Comparison of ENCODE assay signal across 9 mouse cellular contexts in genomic region chr10:121689591-121690314, GRCm38 (mm10). TPM values are rescaled to one million over a fixed set of nuclear protein-coding genes. Genes with fewer than 3 reads are reported as not detected.
DNase-seq lines count a peak whose midpoint lies in the region; ATAC-seq lines count a peak whose summit lies in the region.
"Had no signal": no experiment of that assay in that cellular context is flagged by ENCODE, and none has a peak within 500 bp of the region (broad histone marks: within the 10 kb centered on the region; RNA-seq: fewer than 3 reads in every experiment).

No protein-coding gene starts in this region.

- H3K27ac ChIP-seq in forebrain, embryonic 14.5 days (ENCODE audit: low read depth, low read length) = no peak overlapping the region
- H3K27ac ChIP-seq in liver, embryonic 13.5 days = no peak overlapping the region
- H3K27ac ChIP-seq in neural tube, embryonic 13.5 days (replicated peaks) = no peak overlapping the region

- H3K4me2 ChIP-seq in forebrain, embryonic 14.5 days (ENCODE audit: low read length) = no peak overlapping the region
- H3K4me2 ChIP-seq in liver, embryonic 13.5 days = no peak overlapping the region
- peak overlapping the region; percentile 4 for H3K4me2 ChIP-seq in neural tube, embryonic 13.5 days

- 19% methylated on average over 15 of the region's 15 CpGs for WGBS in forebrain, embryonic 14.5 days
- WGBS in liver, embryonic 13.5 days (ENCODE audit: insufficient replicate concordance) = 25% methylated on average over 15 of the region's 15 CpGs
- 21% methylated on average over 15 of the region's 15 CpGs for WGBS in neural tube, embryonic 13.5 days

- no peak overlapping the region for H3K4me3 ChIP-seq in forebrain, embryonic 14.5 days (ENCODE audit: low read depth, low read length)
- H3K4me3 ChIP-seq in liver, embryonic 13.5 days (replicated peaks) = no peak overlapping the region
- H3K4me3 ChIP-seq in neural tube, embryonic 13.5 days = no peak overlapping the region
- H3K4me3 ChIP-seq: megakaryocyte, embryonic 14.5 days had no signal

- H3K36me3 ChIP-seq in forebrain, embryonic 14.5 days (ENCODE audit: control insufficient read depth, insufficient read depth, low read length) = no peaks in the 10 kb centered on the region
- H3K36me3 ChIP-seq in liver, embryonic 13.5 days = no peaks in the 10 kb centered on the region
- H3K36me3 ChIP-seq in neural tube, embryonic 13.5 days = no peaks in the 10 kb centered on the region

- ATAC-seq in forebrain, embryonic 14.5 days = peak; percentile 88
- 0 out of 2 replicates have a peak, but pooled peaks have one; percentile 55 for ATAC-seq in liver, embryonic 13.5 days (ENCODE audit: low read depth)
- ATAC-seq in neural tube, embryonic 13.5 days (ENCODE audit: low read depth) = peak; percentile 77

- no peak overlapping the region for H3K9ac ChIP-seq in forebrain, embryonic 14.5 days (ENCODE audit: low read length)
- H3K9ac ChIP-seq in liver, embryonic 13.5 days = no peak overlapping the region
- no peak overlapping the region for H3K9ac ChIP-seq in neural tube, embryonic 13.5 days

- peak; percentile 22 for DNase-seq in MEL-GATA-1-ER (ENCODE audit: extremely low read depth, low read depth)
- DNase-seq in c-Kit-positive CD71-positive TER-119-positive erythroid progenitor cells, embryonic 14.5 days (ENCODE audit: low spot score) = peak; percentile 35
- peak; percentile 82 for DNase-seq in forebrain, embryonic 14.5 days (ENCODE audit: low spot score)
- peak; percentile 29 for DNase-seq in heart, postnatal 25 days (ENCODE audit: low spot score)
- DNase-seq in kidney, postnatal 4 days = peak; percentile 85 to 90
- DNase-seq in liver, embryonic 13.5 days = peak; percentile 18
- peak; percentile 17 for DNase-seq in thymus, postnatal 14 days

- intact Hi-C loops in heart, postnatal 25 days (cut with DNase I) = no loop called here

- H3K4me1 ChIP-seq in forebrain, embryonic 14.5 days (ENCODE audit: control insufficient read depth, insufficient read depth, low read length) = no peaks in the 10 kb centered on the region
- no peaks in the 10 kb centered on the region for H3K4me1 ChIP-seq in liver, embryonic 13.5 days (replicated peaks)
- no peaks in the 10 kb centered on the region for H3K4me1 ChIP-seq in neural tube, embryonic 13.5 days (replicated peaks)

- H3K9me3 ChIP-seq in forebrain, embryonic 14.5 days (replicated peaks; ENCODE audit: control insufficient read depth, low read length) = no peaks in the 10 kb centered on the region
- no peaks in the 10 kb centered on the region for H3K9me3 ChIP-seq in liver, embryonic 13.5 days (replicated peaks)
- H3K9me3 ChIP-seq in neural tube, embryonic 13.5 days = no peaks in the 10 kb centered on the region

- H3K27me3 ChIP-seq in forebrain, embryonic 14.5 days (replicated peaks; ENCODE audit: control insufficient read depth, insufficient read depth, low read length) = no peaks in the 10 kb centered on the region
- no peaks in the 10 kb centered on the region for H3K27me3 ChIP-seq in liver, embryonic 13.5 days
- H3K27me3 ChIP-seq in neural tube, embryonic 13.5 days = no peaks in the 10 kb centered on the region

RNA-seq across cellular contexts. Expression of gene D930020B18Rik, which starts 48.4 kb away (rescaled TPM):
- polyA plus RNA-seq in forebrain, embryonic 14.5 days (2014; fragmentation: Nextera tagmentation; extraction: Ambion mirVana) = 0.18 and 0.26 TPM in 2 replicates
- not detected for total RNA-seq in heart, postnatal 25 days (2021)
- polyA plus RNA-seq in liver, embryonic 13.5 days (2015; fragmentation: Nextera tagmentation; extraction: Ambion mirVana) = 0.07 TPM in 1 of 2 replicates, not detected in the other
- 0.20 TPM in 1 of 2 replicates, not detected in the other for polyA plus RNA-seq in neural tube, embryonic 13.5 days (2015; fragmentation: Nextera tagmentation; extraction: Ambion mirVana)

RNA-seq across cellular contexts. Expression of gene BC048403, which starts 50.0 kb away (rescaled TPM):
- 2.0 and 2.5 TPM in 2 replicates for polyA plus RNA-seq in forebrain, embryonic 14.5 days (2014; fragmentation: Nextera tagmentation; extraction: Ambion mirVana)
- total RNA-seq in heart, postnatal 25 days (2021) = 1 to 10 TPM; 1.4 to 1.5 TPM
- polyA plus RNA-seq in liver, embryonic 13.5 days (2015; fragmentation: Nextera tagmentation; extraction: Ambion mirVana) = 1.6 and 2.3 TPM in 2 replicates
- 2.3 and 2.7 TPM in 2 replicates for polyA plus RNA-seq in neural tube, embryonic 13.5 days (2015; fragmentation: Nextera tagmentation; extraction: Ambion mirVana)

Comparison
In these comparisons a context has a peak if more than half of its experiments do, and no peak if none do; other contexts are left out.
1. DNase-seq: peak in every context shown above with its lines; median percentile 88 in kidney, postnatal 4 days; 82 in forebrain, embryonic 14.5 days; 35 in c-Kit-positive CD71-positive TER-119-positive erythroid progenitor cells, embryonic 14.5 days; 29 in heart, postnatal 25 days; 22 in MEL-GATA-1-ER; 18 in liver, embryonic 13.5 days; 17 in thymus, postnatal 14 days.